In genomic region chr8:110721606-110722413, GRCm38 (mm10) we compare ENCODE assay signal across 8 mouse cellular contexts. TPM values are rescaled to one million over a fixed set of nuclear protein-coding genes. Genes with fewer than 3 reads are reported as not detected.
DNase-seq lines count a peak whose midpoint lies in the region; ATAC-seq and TF ChIP-seq lines count a peak whose summit lies in the region.

No protein-coding gene starts in this region.

- H3K27me3 ChIP-seq in thymus, adult 2 months (ENCODE audit: control insufficient read depth, insufficient read depth, low read length), result no peaks in the 10 kb centered on the region; the same call in 1 of the 2 replicates
- H3K27me3 ChIP-seq in heart, embryonic 15.5 days, result no peaks in the 10 kb centered on the region
- H3K27me3 ChIP-seq in limb, embryonic 12.5 days, result no peaks in the 10 kb centered on the region

- H3K4me3 ChIP-seq in thymus, adult 2 months (ENCODE audit: control insufficient read depth, insufficient read depth, low read length), result peak overlapping the region; percentile 34
- H3K4me3 ChIP-seq in heart, embryonic 15.5 days, result peak overlapping the region; percentile 81
- peak overlapping the region; percentile 80 for H3K4me3 ChIP-seq in limb, embryonic 12.5 days (replicated peaks)

- no peak for TF ChIP-seq POLR2A in thymus, adult 2 months (IDR thresholded peaks at IDR 0.05; ENCODE audit: control insufficient read depth, extremely low read depth, insufficient read depth, low read length, poor library complexity)

- H3K9ac ChIP-seq in heart, embryonic 15.5 days, result peak overlapping the region; percentile 95
- peak overlapping the region; percentile 89 for H3K9ac ChIP-seq in limb, embryonic 12.5 days (replicated peaks)

- peak overlapping the region; percentile 86 for H3K4me2 ChIP-seq in heart, embryonic 15.5 days
- H3K4me2 ChIP-seq in limb, embryonic 12.5 days, result peak overlapping the region; percentile 93

- H3K27ac ChIP-seq in thymus, adult 2 months (ENCODE audit: control insufficient read depth, insufficient read depth, low read length), result no peak overlapping the region
- peak overlapping the region; percentile 91 for H3K27ac ChIP-seq in heart, embryonic 15.5 days
- peak overlapping the region; percentile 92 for H3K27ac ChIP-seq in limb, embryonic 12.5 days

- WGBS in thymus, adult 2 months, result 4% methylated on average over 57 of the region's 59 CpGs
- 1% methylated on average over 56 of the region's 59 CpGs for WGBS in heart, embryonic 15.5 days
- under 1% methylated on average over 34 of the region's 59 CpGs for WGBS in limb, embryonic 12.5 days

- peak; percentile 23 for DNase-seq in thymus, adult 2 months
- no peak for DNase-seq in thymus, adult 18-20 months
- peak; percentile 74 to 76 for DNase-seq in cerebellum, postnatal 25 days
- peak; percentile 46 for DNase-seq in neural tube, embryonic 10.5 days (ENCODE audit: extremely low spot score, low spot score)
- no peak for DNase-seq in left cerebral cortex, adult 8-10 months (ENCODE audit: low spot score in 2 of 2)
- DNase-seq in left cerebral cortex, adult 11 months (ENCODE audit: low spot score), result no peak

- peak; percentile 63 for ATAC-seq in heart, embryonic 15.5 days (replicated peaks; ENCODE audit: insufficient number of reproducible peaks, insufficient read depth, low FRiP score, low read depth)
- peak; percentile 38 for ATAC-seq in limb, embryonic 12.5 days (ENCODE audit: insufficient number of reproducible peaks, insufficient read depth, low FRiP score, low TSS enrichment, low read depth)

- no peak for TF ChIP-seq CTCF in thymus, adult 2 months (IDR thresholded peaks at IDR 0.05; ENCODE audit: borderline replicate concordance, control insufficient read depth, extremely low read depth, insufficient read depth, low read length, poor library complexity)

- H3K36me3 ChIP-seq in thymus, adult 2 months (ENCODE audit: control insufficient read depth, insufficient read depth, low read length), result no peaks in the 10 kb centered on the region
- 0 out of 2 replicates have a peak, but pooled peaks cover 4% of the 10 kb centered on the region for H3K36me3 ChIP-seq in heart, embryonic 15.5 days
- H3K36me3 ChIP-seq in limb, embryonic 12.5 days, result peaks cover 33% of the 10 kb centered on the region

- H3K9me3 ChIP-seq in heart, embryonic 15.5 days (replicated peaks), result no peaks in the 10 kb centered on the region
- H3K9me3 ChIP-seq in limb, embryonic 12.5 days, result no peaks in the 10 kb centered on the region

- peaks cover 24% of the 10 kb centered on the region for H3K4me1 ChIP-seq in thymus, adult 2 months (replicated peaks; ENCODE audit: control insufficient read depth, insufficient read depth, low read length)
- peaks cover 79% of the 10 kb centered on the region for H3K4me1 ChIP-seq in heart, embryonic 15.5 days (replicated peaks)
- H3K4me1 ChIP-seq in limb, embryonic 12.5 days (replicated peaks), result peaks cover 89% of the 10 kb centered on the region

RNA-seq across cellular contexts. Expression of gene Mtss1l, which starts 0.5 kb away (rescaled TPM):
- 38.7 and 43.6 TPM in 2 replicates for polyA plus RNA-seq in thymus, adult 2 months (2012; rRNA removed)
- polyA plus RNA-seq in heart, embryonic 15.5 days (2015; fragmentation: Nextera tagmentation; extraction: Ambion mirVana), result 10.1 and 15.7 TPM in 2 replicates
- polyA plus RNA-seq in limb, embryonic 12.5 days (2016; fragmentation: Nextera tagmentation; extraction: Ambion mirVana), result 11.8 and 19.2 TPM in 2 replicates
- 100 to 1,000 TPM; 206 to 236 (median 215) TPM for total RNA-seq in left cerebral cortex, adult 8-10 months (2022)

Comparison
In these comparisons a context has a peak if more than half of its experiments do, and no peak if none do; other contexts are left out.
1. DNase-seq: peak in thymus, adult 2 months (single experiment), cerebellum, postnatal 25 days (2 of 2) and neural tube, embryonic 10.5 days (single experiment); none in thymus, adult 18-20 months (0 of 2), left cerebral cortex, adult 8-10 months (0 of 2) and left cerebral cortex, adult 11 months (single experiment).
2. Peak in every context shown above with its lines, with median percentiles within 50 percentile points of each other: H3K4me3 ChIP-seq.